Mouse (Mus musculus) left cerebral cortex, adult 18-20 months (tissue): ENCODE measurements around the gene Zgrf1. TPM values are rescaled to one million over a fixed set of nuclear protein-coding genes. Genes with fewer than 3 reads are reported as not detected.

Experiments
- DNase-seq, 2 experiments: peaks; one replicate each; pipeline ENCODE4 v3.0.0; 2021 to 2022; ENCODE audit warnings: low spot score in 2 of 2, mixed read lengths in 1 of 2
- microRNA-seq, 2 experiments: library from miRNA; unstranded; fragments of <30 nt; microRNA quantifications; one replicate each; pipeline ENCODE4 v1.2.0; 2021
- total RNA-seq, 2 experiments: library from RNA; stranded (reverse); gene quantifications; 2 replicates each; pipeline ENCODE4 v1.2.3; 2021

The Zgrf1 gene
- total RNA-seq, 2 experiments from 2014 or later = 2.9 to 3.7 TPM

DNA sequence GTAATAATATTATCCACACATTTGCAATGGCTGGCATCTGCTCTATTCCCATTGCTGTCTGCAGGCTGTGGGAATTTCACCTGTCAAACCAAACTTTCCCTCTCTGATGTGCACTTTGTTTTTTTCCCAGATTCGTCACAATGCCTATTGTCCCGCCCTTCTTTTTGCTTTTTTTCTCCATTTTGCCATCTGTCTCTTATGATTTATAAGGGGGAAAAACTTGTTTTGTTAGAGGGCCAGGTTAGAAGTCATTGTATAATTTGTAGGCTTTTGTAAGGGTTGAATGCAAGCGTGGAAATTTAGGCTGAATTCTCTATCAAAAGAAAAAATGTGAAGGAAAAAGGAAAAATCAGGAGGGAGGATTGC lies 81.7 kb downstream of the Zgrf1 start:
- DNase-seq = no peak

DNA sequence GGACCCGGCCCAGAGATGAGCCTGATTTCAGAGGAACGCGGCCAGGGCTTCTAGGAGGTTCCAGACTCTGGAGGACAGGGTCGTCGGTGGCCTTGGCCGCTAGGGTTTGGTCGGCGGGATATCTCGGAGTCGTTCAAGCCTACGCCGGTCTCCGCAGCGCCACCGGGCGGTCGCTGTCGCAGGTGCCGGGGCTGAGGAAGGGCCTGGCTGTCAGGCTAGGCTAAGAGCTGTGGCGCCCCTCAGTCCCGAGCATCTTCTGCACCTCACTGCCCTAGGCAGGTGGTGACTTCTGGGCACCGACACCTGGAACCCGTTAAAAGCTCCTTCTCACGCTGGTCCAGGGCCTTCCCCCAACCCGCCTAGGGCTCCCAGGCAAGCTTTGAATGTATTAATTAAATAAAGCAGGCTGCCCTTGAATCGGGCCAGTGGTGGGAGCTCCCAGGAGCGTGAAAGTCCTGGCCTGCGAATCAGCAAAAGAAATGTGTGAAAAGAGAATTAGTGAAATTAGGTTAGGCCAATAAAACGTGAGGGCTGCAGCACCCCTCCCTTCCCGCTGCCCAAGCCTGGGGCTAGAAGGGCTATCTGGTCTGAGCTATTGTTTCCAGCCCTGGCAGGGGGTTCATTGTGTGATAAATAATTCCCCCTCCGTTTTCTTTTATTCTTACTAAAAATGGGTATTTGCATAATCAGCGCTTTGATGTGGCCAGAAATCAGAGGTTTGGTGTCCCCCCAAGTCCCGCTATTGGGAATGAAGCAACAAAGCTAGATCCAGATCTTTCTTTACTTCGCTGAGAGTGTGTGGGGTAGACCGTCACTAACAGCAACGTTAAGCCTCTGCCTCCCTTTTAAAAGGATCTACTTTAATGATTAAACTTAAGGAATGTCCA lies 86.8 kb downstream of the Zgrf1 start:
- no peak for DNase-seq

DNA sequence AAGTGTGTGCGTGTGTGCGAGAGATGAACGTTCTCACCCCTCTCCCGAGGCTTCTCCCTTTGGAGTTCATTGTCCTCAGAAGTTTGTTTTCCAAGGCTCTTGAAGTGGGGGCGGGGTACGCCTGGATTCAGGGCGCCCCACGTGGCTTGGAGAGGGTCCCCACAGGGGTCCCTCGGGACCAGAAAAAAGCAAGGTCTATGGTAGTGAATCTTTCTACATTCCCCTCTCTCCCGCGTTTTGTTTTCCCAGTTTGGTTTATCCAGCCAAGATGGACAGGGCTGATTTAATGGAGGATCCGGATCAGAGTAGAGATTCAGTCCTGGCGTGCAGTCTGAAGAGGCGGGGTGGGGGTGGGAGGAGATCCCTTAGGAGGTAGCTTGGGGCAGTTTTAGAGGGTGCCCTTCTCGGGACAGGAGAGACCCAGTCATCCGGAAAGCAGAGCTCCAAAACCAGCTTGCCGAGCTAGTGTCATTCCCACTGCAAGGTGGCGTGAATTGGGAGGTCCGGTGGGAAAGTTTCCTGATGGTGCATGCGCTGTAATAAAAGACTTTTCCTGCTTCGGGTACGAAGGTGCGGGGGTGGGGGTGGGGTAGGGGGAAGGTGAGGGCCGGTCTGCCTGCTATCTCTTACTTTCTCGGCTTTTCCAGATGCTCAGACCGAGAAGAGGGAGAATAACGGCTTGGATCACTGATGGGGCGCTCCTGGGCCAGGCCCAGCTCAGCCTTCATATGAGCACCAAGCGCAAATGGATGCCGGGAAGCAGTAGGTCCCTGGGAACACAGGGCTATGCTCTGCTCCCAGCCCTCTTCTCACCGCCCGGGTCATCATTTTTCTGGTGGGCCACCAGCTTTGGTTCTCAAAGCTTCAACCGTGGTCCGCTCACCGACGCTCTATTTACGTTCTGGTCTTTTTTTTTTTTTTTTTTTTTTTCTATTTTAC lies 87.7 kb downstream of the Zgrf1 start:
- DNase-seq = no peak

DNA sequence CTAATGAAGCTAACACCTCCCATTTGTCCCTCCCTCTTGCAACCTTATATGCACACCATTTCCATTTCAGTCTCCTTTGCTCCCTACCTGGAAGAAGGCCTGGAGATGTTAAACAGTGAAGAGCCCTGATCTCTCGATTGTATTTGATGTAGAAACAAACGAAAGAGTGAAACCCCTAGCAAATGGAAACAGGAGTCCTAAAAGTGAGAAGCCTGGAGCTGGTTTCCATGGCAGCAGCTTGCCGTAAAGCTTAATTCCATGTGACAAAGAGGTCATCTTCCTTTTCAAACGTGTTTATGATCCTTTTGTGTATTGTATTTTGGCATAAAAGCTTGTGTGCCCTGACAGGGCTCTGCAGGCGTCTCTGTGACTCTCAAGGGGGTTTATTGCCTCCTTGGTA lies 88.9 kb downstream of the Zgrf1 start:
- DNase-seq = no peak

DNA sequence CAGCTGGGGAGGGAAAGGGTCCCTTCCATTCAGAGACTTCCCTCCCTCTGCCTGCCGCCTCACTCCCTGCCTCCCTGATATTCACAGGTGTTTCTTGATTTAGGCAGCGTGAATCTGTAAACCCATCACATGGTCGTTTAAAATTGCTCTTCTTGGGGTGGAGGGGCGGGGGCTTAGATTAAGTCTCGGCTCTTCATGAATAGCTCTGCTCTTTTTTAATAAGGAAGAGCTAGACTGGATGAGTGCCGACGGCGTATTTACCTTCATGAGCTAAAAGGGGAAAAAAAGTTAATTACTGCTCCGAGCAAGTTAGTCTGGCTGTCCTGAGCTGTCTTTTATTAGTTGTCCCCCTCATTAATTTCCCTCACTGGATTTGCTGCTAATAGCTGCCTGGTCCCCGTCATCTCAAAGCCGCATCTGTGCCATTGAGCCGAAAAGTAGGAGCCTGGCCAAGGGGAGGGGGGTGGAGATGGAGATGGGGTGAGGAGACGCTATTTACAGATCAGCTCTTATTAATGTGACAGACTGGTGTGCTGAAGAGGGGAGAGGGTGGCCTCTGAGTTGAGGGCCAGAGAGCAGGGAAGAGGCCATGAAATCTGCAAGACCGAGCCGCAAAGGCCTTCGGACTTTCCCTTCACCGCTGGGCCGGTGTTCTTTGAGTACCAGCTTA lies 93.0 kb downstream of the Zgrf1 start:
- no peak for DNase-seq

DNA sequence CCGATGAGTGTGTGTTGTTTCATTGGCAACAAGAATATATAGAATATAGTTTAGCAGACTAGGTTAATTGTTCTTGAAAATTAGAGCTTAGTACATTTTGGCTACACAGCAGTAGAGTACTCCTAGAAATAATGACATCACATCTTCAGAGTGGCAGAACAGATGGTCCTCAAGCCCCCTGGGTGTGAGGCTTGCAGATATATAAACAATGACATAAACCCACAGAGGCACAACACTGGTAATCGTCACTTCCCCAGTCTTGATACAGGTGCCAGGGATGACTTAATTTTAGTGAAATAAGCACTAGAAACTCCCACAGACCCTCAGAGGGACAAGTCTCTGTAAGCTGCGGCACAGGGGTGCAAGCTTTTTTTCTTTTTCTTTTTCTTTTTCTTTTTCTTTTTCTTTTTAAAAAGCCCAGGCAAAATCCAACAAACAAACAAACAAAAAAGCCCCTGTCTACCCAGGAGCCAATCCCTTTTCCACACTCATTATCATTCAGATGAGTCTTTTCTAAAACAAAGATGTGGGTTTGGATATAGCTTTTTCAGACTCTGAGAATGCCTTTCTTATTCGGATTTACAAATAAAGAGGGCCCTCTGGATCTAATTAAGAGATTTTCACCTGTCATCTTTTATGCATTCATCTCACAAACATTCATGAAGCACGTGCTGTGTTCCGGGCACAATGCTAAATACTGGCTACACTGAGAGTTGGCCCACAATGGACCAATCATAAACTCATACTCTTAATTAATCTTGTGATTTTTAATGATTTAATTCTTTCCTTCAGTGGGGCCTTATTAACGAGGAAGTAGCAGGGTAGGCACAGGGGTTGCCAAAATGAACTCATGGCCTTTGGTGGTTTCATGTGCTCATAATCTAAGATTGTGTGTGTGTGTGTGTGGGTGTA lies 98.7 kb downstream of the Zgrf1 start:
- no peak for DNase-seq

DNA sequence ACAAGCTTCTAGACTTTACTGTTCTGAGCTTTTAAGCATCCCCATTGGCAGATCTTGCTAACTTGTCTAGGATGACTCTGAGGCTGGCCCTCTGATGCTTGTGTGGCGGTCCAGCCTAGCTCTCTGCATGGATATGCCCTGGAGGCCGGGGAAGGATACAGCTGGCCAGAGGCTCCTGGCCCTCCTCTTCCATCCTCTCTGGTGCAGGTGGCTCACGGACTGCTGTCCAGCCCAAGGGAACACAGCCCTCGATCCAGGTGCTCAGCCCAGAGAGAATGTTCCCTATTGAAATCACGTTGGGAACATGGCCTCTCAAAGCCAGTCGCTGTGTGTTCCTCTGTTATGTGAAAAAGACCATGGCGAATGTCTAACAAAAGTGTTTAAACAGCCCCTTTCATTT lies 107.4 kb downstream of the Zgrf1 start:
- no peak for DNase-seq

DNA sequence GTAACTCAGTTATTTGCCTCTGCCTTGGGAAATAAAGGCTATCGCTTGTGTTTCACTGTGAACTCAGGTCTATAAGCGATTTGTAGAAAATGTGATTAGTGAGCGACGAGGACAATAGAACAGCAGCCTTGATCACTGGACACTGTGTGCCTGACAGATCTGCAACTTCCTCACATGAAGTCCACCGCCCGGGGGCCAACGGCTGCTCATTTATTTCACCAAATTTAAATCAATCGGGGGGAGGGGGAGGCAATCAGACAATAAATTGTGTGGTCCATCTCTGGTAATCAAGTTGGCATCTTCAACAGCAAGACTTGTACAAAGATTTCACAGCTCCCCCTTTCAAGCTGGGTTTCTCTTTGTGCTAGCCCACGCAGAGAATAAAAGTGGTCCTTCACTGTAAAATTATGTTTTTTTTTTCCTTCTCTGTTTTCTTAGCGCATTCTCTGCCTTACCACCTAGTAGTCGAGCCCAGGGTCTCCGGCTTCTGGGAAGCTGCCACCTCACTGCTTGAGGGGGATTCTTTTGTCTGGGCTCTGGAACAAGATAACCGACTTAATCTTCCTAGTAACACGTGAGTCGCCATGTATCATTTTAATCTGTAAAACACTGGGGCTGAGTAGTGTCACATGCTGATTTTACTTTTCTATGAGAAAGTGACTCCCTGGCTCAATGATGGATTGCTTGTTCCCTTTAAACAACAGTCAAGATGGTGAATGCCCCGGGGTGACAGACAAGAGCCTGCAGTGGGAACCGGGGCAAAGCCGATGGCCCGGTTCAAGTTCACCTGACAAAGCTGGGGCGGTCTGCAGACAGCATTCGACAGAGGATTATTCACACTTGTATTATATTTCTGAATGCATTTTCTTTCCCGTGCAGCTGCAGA lies 108.6 kb downstream of the Zgrf1 start:
- DNase-seq = no peak

Small RNA genes lying within 50 kb of the gene (microRNA-seq; reads per million reads assigned to microRNA genes)
- 0 reads per million in 2 experiments for gene Mir302a
- 0 to 0.25 reads per million in 2 experiments for gene Mir302b
- 0 reads per million in 2 experiments for gene Mir302c
- gene Mir302d = 0.21 to 0.99 reads per million in 2 experiments
- gene Mir367 = 0 reads per million in 2 experiments

Other genes starting within 250 kb of the Zgrf1 start
- 100 to 1,000 TPM; 787 to 814 TPM for gene Ank2, start 54.1 kb upstream of the Zgrf1 start, total RNA-seq
- 10 to 100 TPM; 18.0 to 19.4 TPM for gene Larp7, start 140 bp upstream of the Zgrf1 start, total RNA-seq
- not detected for gene Neurog2, start 79.6 kb downstream of the Zgrf1 start, total RNA-seq
- 1 to 10 TPM; 5.8 to 6.1 TPM for gene Alpk1, start 227.0 kb downstream of the Zgrf1 start, total RNA-seq
- 1 to 10 TPM; 7.6 to 8.6 TPM for gene Tifa, start 236.3 kb downstream of the Zgrf1 start, total RNA-seq